Mouse (Mus musculus) stomach, embryonic 16.5 days (tissue): ENCODE results near the gene Hapln3. TPM values are rescaled to one million over a fixed set of nuclear protein-coding genes. Genes with fewer than 3 reads are reported as not detected.

Source experiments
- ATAC-seq: fragments of 200-750 bp; cut with Nextera tagmentation; 2 replicates; pipeline ENCODE4 v1.8.0; 2017; ENCODE audit warnings: moderate number of reproducible peaks, moderate TSS enrichment; ENCODE audit not compliant: insufficient read depth, low FRiP score
- H3K27ac ChIP-seq: fragments of 300-500 bp; sonication (generic); 2 replicates; pipeline ENCODE4 v1.5.1; 2014; ENCODE audit warnings: low read length
- H3K27me3 ChIP-seq: fragments of 300-500 bp; sonication (generic); 2 replicates; pipeline ENCODE4 v1.6.1; 2014; ENCODE audit warnings: low read length, control low read depth, mixed read lengths; ENCODE audit not compliant: control insufficient read depth, insufficient read depth
- H3K36me3 ChIP-seq: fragments of 300-500 bp; sonication (generic); 2 replicates; pipeline ENCODE4 v1.6.1; 2014; ENCODE audit warnings: low read length; ENCODE audit not compliant: control insufficient read depth, insufficient read depth
- H3K4me1 ChIP-seq: fragments of 300-500 bp; sonication (generic); 2 replicates; pipeline ENCODE4 v1.6.1; 2014; ENCODE audit warnings: low read length, control low read depth, mixed read lengths; ENCODE audit not compliant: control insufficient read depth, insufficient read depth
- H3K4me2 ChIP-seq: fragments of 300-500 bp; sonication (generic); 2 replicates; pipeline ENCODE4 v1.6.1; 2014; ENCODE audit warnings: low read depth, low read length, mixed read lengths
- H3K4me3 ChIP-seq: fragments of 300-500 bp; sonication (generic); replicated peaks from 2 replicates; pipeline ENCODE4 v1.5.1; 2014; ENCODE audit warnings: mild to moderate bottlenecking, low read length
- H3K9ac ChIP-seq: fragments of 300-500 bp; sonication (generic); 2 replicates; pipeline ENCODE4 v1.6.1; 2014; ENCODE audit warnings: low read length
- H3K9me3 ChIP-seq: fragments of 300-500 bp; sonication (generic); replicated peaks from 2 replicates; pipeline ENCODE4 v1.6.1; 2016; ENCODE audit warnings: low read length, control low read depth; ENCODE audit not compliant: control insufficient read depth
- WGBS: fragments of 180-500 bp; shearing (Covaris S2); extraction: QIAGEN DNeasy Blood & Tissue Kit; methylation state at CpG from one replicate; pipeline ENCODE4 v1.1.7; 2014; 5-methylcytosine and 5-hydroxymethylcytosine counted together
- polyA plus RNA-seq: library from polyadenylated mRNA; unstranded; fragments of >200 nt; fragmentation: Nextera tagmentation; extraction: Ambion mirVana; gene quantifications from 2 replicates; pipeline ENCODE4 v1.2.1, GENCODE M21; 2015

Hapln3 gene
- polyA plus RNA-seq, 1 experiment from 2014 or later, result 2.5 TPM

DNA sequence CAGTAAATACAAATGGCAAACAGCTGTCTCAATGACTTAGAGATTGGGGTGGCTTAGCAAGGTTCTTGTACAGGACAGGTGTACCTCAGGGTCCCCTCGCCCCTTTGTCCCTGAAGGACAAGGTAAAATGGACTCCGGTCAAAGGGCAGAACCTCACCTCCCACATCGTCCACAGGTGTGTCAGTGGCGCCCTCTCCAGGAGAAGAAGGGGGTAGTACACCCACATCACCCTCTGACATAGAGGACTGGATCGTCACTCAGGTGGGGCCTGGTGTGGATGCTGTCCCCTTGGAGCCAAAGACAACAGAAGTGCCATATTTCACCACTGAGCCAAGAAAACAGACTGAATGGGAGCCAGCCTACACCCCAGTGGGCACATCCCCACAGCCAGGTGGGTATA, 34.3 kb downstream of the Hapln3 start:
- Histone ChIP-seq H3K9ac (no peak overlapping the region), H3K4me2 (no peak overlapping the region), H3K36me3 (no peaks in the 10 kb centered on the region), H3K27me3 (no peaks in the 10 kb centered on the region), H3K4me3 (no peak overlapping the region), H3K4me1 (no peaks in the 10 kb centered on the region), H3K9me3 (no peaks in the 10 kb centered on the region), H3K27ac (no peak overlapping the region)
- WGBS, result 77% methylated on average over 5 of the region's 5 CpGs
- no peak for ATAC-seq

DNA sequence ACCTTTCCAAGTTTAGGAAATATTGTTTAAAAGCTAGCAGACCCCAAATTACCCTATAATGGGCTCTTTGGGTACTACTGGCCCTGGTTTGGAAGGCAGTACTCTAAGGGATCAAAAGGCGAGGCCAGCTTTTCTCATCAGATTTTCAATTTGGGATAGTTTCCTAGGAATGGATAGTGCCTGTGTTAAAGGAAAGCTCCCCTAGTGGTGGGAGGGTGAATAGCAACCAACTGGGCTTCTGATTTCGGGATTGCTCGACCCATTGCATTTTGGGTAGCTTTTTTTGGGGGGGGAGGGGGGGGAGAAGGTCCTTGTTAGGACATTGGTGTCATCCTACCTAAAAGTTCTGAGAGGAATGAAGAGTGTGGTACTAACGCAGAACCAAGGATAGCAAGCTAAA, 41.7 kb downstream of the Hapln3 start:
- Histone ChIP-seq H3K9ac (no peak overlapping the region), H3K27ac (no peak overlapping the region), H3K36me3 (no peaks in the 10 kb centered on the region), H3K4me3 (no peak overlapping the region), H3K9me3 (no peaks in the 10 kb centered on the region), H3K4me2 (no peak overlapping the region), H3K27me3 (no peaks in the 10 kb centered on the region), H3K4me1 (no peaks in the 10 kb centered on the region)
- ATAC-seq, result no peak
- 73% methylated on average over 4 of the region's 4 CpGs for WGBS

DNA sequence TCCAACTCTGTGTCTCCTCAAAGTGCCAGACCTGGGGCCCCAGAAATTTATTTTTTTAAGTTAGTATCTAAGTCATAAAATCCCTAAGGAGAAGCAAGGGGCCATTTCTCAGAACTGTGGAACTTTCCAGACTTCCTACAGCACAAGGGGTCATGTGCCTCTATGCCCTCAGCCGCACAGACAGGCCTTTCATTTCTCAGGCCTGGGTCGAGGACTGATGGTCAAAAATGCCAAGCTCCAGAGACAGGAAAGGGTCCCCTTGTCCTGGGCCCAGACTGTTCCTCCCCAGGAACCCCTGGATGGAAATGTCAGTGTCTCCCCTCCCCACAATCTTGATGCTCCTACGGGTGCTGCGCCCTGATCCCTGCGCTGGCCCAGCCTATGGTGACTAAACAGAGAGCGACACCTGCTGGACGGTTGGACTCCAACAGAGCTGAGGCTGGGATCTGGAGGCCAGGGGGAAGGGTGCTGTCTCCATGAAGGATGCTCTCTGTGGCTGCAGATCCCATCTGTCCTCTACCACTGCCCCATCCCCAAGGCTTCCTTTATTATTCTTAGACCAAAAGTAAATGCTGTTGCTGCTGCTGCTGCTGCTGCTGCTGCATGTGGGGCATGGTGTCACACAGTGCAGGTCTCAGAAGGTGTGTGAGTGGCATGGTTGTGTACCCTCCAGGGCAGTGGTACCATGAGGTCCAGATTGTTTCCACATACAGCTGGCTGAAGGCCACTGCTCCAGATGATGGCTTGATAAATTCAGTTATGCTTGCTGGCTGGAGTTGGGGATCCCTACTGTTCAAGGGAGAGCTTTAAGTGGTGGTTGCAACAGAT, 50.0 kb downstream of the Hapln3 start:
- H3K4me1 ChIP-seq, result no peaks in the 10 kb centered on the region
- H3K4me2 ChIP-seq, result no peak overlapping the region
- no peaks in the 10 kb centered on the region for H3K36me3 ChIP-seq
- peak; percentile 71 for ATAC-seq
- WGBS, result 21% methylated on average over 7 of the region's 7 CpGs
- H3K9me3 ChIP-seq, result no peaks in the 10 kb centered on the region
- H3K4me3 ChIP-seq, result no peak overlapping the region
- no peak overlapping the region for H3K9ac ChIP-seq
- no peak overlapping the region for H3K27ac ChIP-seq
- no peaks in the 10 kb centered on the region for H3K27me3 ChIP-seq

DNA sequence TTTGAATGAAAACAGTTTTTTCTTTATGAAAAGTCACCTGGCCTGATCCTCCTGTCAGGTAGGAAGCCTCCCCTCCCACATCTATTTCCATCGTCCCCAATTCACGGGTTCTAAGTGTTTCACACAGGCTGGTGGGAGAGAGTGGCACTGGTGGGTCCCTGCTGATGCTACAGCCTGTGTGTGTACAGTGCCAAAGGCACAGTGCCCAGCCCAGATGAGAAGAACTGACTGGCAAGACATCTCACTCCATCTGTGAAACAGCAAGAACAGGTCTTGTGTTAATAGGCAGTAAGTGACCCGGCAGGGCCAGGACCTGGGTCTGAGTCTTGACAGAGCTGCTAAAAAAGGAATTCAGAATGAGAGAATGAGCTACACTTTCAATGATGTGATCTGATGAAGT, 51.6 kb downstream of the Hapln3 start:
- Histone ChIP-seq H3K9me3 (no peaks in the 10 kb centered on the region), H3K4me2 (no peak overlapping the region), H3K27me3 (no peaks in the 10 kb centered on the region), H3K9ac (no peak overlapping the region), H3K27ac (no peak overlapping the region), H3K4me1 (no peaks in the 10 kb centered on the region), H3K36me3 (no peaks in the 10 kb centered on the region), H3K4me3 (no peak overlapping the region)
- WGBS, result 63% methylated on average over 3 of the region's 3 CpGs
- ATAC-seq, result no peak

DNA sequence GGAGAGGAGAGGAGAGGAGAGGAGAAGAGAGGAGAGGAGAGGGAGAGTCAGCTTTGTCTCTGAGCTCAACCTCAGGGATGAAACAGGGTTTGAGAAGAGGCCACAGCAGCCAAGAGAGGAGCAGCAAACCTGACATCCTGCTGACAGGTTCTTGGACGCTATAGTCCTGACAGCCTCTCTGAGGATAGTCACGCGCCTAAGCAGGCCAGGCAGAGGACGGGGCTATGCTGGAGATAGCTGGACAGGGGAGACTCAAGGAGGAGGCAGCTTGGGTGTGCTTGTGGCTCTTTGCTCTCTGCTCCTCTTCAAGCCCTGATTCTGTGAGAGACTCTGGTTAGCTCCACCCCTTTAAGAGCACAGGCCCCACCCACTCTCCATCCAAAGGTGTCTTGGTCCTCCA, 62.6 kb downstream of the Hapln3 start:
- no peak overlapping the region for H3K4me2 ChIP-seq
- 57% methylated on average over 4 of the region's 4 CpGs for WGBS
- ATAC-seq, result no peak
- H3K36me3 ChIP-seq, result no peaks in the 10 kb centered on the region
- H3K27ac ChIP-seq, result no peak overlapping the region
- no peaks in the 10 kb centered on the region for H3K27me3 ChIP-seq
- H3K4me1 ChIP-seq, result no peaks in the 10 kb centered on the region
- no peaks in the 10 kb centered on the region for H3K9me3 ChIP-seq
- H3K4me3 ChIP-seq, result no peak overlapping the region
- H3K9ac ChIP-seq, result no peak overlapping the region

DNA sequence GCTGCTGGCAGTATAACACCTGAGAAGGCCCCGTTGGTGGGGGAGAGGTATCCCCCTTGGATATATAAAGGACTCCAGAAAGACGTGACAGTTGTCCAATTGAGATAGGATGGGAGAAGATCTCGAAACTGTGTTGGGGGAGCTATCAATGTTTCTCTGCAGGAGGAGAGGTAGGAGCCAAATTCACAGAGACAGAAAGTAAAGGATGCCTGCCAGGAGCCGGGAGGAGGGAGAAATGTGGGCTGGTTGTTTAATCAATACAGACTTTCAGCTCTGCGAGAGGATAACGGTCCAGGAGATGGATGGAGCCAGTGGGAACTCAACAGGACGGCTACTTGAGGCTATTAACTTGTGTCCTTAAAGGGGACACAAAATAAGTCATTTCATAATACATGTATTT, 63.4 kb downstream of the Hapln3 start:
- no peak for ATAC-seq
- Histone ChIP-seq H3K27me3 (no peaks in the 10 kb centered on the region), H3K4me3 (no peak overlapping the region), H3K36me3 (no peaks in the 10 kb centered on the region), H3K4me2 (no peak overlapping the region), H3K4me1 (no peaks in the 10 kb centered on the region), H3K27ac (no peak overlapping the region), H3K9ac (no peak overlapping the region), H3K9me3 (no peaks in the 10 kb centered on the region)
- WGBS, result 48% methylated on average over 7 of the region's 7 CpGs

Other genes starting within 250 kb of the Hapln3 start
- 35.9 and 38.4 TPM in 2 replicates for gene Aen, start 235.2 kb downstream of the Hapln3 start, polyA plus RNA-seq
- gene Isg20, start 217.6 kb downstream of the Hapln3 start, polyA plus RNA-seq, result 22.4 and 24.3 TPM in 2 replicates
- 0.45 and 0.58 TPM in 2 replicates for gene Acan, start 77.5 kb downstream of the Hapln3 start, polyA plus RNA-seq
- gene Mfge8, start 18.0 kb upstream of the Hapln3 start, polyA plus RNA-seq, result 252 and 275 TPM in 2 replicates
- 13.8 and 15.7 TPM in 2 replicates for gene Abhd2, start 142.2 kb upstream of the Hapln3 start, polyA plus RNA-seq